Mouse (Mus musculus) myocyte (in vitro differentiated cells): Measurements from ENCODE around the gene Ncor2.

Experiments
- E2F4 ChIP-seq: IDR thresholded peaks from one replicate; pipeline ENCODE4 v1.6.1; 2011; ENCODE audit warnings: mild to moderate bottlenecking, control low read depth, moderate library complexity; ENCODE audit not compliant: insufficient read depth
- MAX ChIP-seq: IDR thresholded peaks from one replicate; pipeline ENCODE4 v1.6.1; 2011; ENCODE audit warnings: low read depth, mild to moderate bottlenecking, control low read depth
- MYOD1 ChIP-seq, 3 experiments: IDR thresholded peaks; one replicate each; pipeline ENCODE4 v1.6.1; 2011; ENCODE audit warnings: control low read depth in 2 of 3, low read depth in 2 of 3, mild to moderate bottlenecking in 2 of 3, moderate library complexity in 1 of 3; ENCODE audit not compliant: insufficient read length in 2 of 3, control insufficient read depth in 1 of 3
- POLR2A ChIP-seq: IDR thresholded peaks from one replicate; pipeline ENCODE4 v1.6.1; 2011; ENCODE audit warnings: low read depth, mild to moderate bottlenecking, control low read depth, moderate library complexity; ENCODE audit not compliant: insufficient read length
- POLR2AphosphoS2 ChIP-seq: IDR thresholded peaks from one replicate; pipeline ENCODE4 v1.6.1; 2011; ENCODE audit warnings: low read depth, control low read depth; ENCODE audit not compliant: insufficient read length
- TCF12 ChIP-seq: IDR thresholded peaks from one replicate; pipeline ENCODE4 v1.6.1; 2011; ENCODE audit warnings: mild to moderate bottlenecking, control low read depth; ENCODE audit not compliant: poor library complexity, insufficient read depth, severe bottlenecking
- USF1 ChIP-seq: IDR thresholded peaks from one replicate; pipeline ENCODE4 v1.6.1; 2011; ENCODE audit warnings: low read depth, mild to moderate bottlenecking, control low read depth, moderate library complexity

DNA sequence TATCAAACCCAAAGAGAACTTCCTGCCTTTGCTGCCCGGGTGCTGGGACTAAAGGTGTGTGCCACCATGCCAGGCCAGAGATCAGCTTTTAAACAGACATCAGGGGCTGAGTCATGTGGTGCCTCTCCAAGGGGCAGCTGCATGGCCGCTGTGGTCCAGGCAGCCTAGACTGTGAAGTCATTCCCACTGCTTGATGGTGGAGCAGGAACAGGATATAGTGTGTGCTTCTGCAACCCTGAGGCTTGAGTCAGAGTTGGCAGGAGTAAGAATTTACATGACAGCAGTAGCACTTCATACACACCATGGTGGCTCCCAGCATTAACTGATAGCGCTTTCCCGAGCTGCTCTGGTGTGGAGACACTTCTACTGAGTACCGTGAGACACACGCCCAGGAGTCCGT is 106.6 kb downstream of the Ncor2 start:
- no peak for TF ChIP-seq MAX
- TF ChIP-seq POLR2A: no peak
- peak; percentile 71 for TF ChIP-seq USF1
- TF ChIP-seq TCF12: peak; percentile 69
- no peak for TF ChIP-seq E2F4
- TF ChIP-seq MYOD1 (IDR thresholded peaks at IDR 0.05; ENCODE audit: control insufficient read depth in 1 of 3, insufficient read length in 2 of 3, low read depth in 2 of 3): peak; percentile 46 to 94 (median 92)
- no peak for TF ChIP-seq POLR2AphosphoS2
